Mouse (Mus musculus) bone marrow, adult 2 months (tissue): ENCODE measurements around the gene Htr1b.

Experiments used
- CTCF ChIP-seq: fragments of 200-500 bp; IDR thresholded peaks from 2 replicates; pipeline ENCODE4 v1.5.1; 2011; ENCODE audit warnings: low read length, control low read depth; ENCODE audit not compliant: control insufficient read depth, insufficient read depth
- POLR2A ChIP-seq: fragments of 200-500 bp; IDR thresholded peaks from 2 replicates; pipeline ENCODE4 v1.6.1; 2011; ENCODE audit warnings: low read depth, mild to moderate bottlenecking, control low read depth, low read length, borderline replicate concordance; ENCODE audit not compliant: control insufficient read depth

DNA sequence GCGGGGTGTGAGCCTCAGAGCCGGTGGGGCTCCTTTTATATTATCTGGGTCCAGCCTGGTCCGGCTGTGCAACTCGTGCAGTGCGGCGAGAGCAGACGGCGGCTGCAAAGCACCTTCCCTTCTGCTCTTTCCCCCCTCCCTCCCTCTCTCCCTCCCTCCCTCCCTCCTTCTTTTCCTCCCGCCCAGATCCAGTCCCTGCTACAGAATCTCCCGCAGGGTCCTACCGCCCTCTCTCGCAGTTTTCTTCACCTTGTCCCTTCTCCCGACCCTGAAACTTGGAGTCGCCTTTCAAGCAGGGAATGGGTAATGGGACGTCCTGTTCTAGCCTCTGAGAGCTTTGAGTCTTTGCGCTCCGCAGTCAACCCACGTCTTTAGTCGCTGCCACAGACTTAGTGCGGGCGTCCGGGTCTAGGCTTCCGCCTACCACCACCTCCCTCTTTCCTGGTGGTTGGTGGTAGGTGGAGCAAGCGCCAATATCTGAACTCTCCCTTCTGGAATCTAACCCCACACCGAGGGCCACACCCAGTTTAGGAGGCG lies at the start of gene Htr1b:
- no peak for TF ChIP-seq CTCF
- no peak for TF ChIP-seq POLR2A
